Mouse (Mus musculus) hindbrain, embryonic 12.5 days (tissue): ENCODE measurements around the gene Atxn7l1. TPM values are rescaled to one million over a fixed set of nuclear protein-coding genes. Genes with fewer than 3 reads are reported as not detected.

Experiments used
- ATAC-seq: fragments of 200-750 bp; cut with Nextera tagmentation; 2 replicates; pipeline ENCODE4 v1.8.0; 2017; ENCODE audit warnings: moderate TSS enrichment; ENCODE audit not compliant: low FRiP score
- H3K27ac ChIP-seq: fragments of 300-500 bp; sonication (generic); 2 replicates; pipeline ENCODE4 v1.5.1; 2016; ENCODE audit warnings: mild to moderate bottlenecking
- H3K27me3 ChIP-seq: fragments of 300-500 bp; sonication (generic); 2 replicates; pipeline ENCODE4 v1.6.1; 2016; ENCODE audit warnings: mild to moderate bottlenecking
- H3K36me3 ChIP-seq: fragments of 300-500 bp; sonication (generic); 2 replicates; pipeline ENCODE4 v1.6.1; 2016; ENCODE audit warnings: mild to moderate bottlenecking
- H3K4me1 ChIP-seq: fragments of 300-500 bp; sonication (generic); 2 replicates; pipeline ENCODE4 v1.6.1; 2016
- H3K4me2 ChIP-seq: fragments of 300-500 bp; sonication (generic); replicated peaks from 2 replicates; pipeline ENCODE4 v1.6.1; 2016; ENCODE audit warnings: mild to moderate bottlenecking
- H3K4me3 ChIP-seq: fragments of 300-500 bp; sonication (generic); 2 replicates; pipeline ENCODE4 v1.5.1; 2016; ENCODE audit warnings: mild to moderate bottlenecking
- H3K9ac ChIP-seq: fragments of 300-500 bp; sonication (generic); 2 replicates; pipeline ENCODE4 v1.6.1; 2016; ENCODE audit warnings: mild to moderate bottlenecking, moderate library complexity
- H3K9me3 ChIP-seq: fragments of 300-500 bp; sonication (generic); replicated peaks from 2 replicates; pipeline ENCODE4 v1.6.1; 2016; ENCODE audit warnings: mild to moderate bottlenecking
- WGBS: fragments of 180-500 bp; shearing (Covaris S2); methylation state at CpG from one replicate; pipeline ENCODE4 v1.1.7; 2016; 5-methylcytosine and 5-hydroxymethylcytosine counted together
- polyA plus RNA-seq: library from polyadenylated mRNA; unstranded; fragments of >200 nt; fragmentation: Nextera tagmentation; extraction: Ambion mirVana; gene quantifications from 2 replicates; pipeline ENCODE4 v1.2.1, GENCODE M21; 2016

Gene Atxn7l1
- polyA plus RNA-seq, 1 experiment from 2014 or later: 18.4 TPM

DNA sequence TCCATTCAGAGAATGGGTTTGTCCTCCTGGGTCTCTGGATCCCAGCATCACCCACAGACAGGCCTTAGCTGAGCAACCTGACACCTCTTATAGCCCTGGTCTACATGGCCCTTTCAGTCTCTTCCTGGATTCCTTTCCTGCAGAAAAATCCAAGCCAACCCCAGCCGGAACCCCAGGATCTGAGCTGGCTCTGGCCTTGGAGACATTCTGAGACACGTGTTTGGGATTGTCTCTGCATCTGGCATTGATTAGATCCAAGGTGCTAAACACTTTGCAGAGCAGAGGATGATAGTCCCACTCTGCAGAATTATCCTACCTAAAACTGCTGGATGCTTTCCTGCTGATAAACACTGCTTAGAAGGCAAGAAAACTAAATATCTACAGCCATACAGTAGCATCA lies 141.3 kb downstream of the Atxn7l1 start:
- ATAC-seq: no peak
- Histone ChIP-seq H3K36me3 (no peaks in the 10 kb centered on the region), H3K9ac (no peak overlapping the region), H3K4me1 (peaks cover 26% of the 10 kb centered on the region), H3K27me3 (no peaks in the 10 kb centered on the region), H3K9me3 (no peaks in the 10 kb centered on the region), H3K4me2 (no peak overlapping the region), H3K4me3 (no peak overlapping the region), H3K27ac (no peak overlapping the region; the same call in 1 of the 2 replicates)
- 62% methylated on average over 2 of the region's 2 CpGs for WGBS

GRCm38 (mm10) chr12:33302070-33302469 lies 154.6 kb downstream of the Atxn7l1 start:
- Histone ChIP-seq H3K27me3 (peaks cover 8% of the 10 kb centered on the region; the same call in 1 of the 2 replicates), H3K4me2 (peak overlapping the region; percentile 57), H3K27ac (no peak overlapping the region; the same call in 1 of the 2 replicates), H3K4me3 (peak overlapping the region; percentile 27), H3K4me1 (peaks cover 17% of the 10 kb centered on the region), H3K36me3 (no peaks in the 10 kb centered on the region), H3K9ac (peak overlapping the region; percentile 43; the same call in 1 of the 2 replicates), H3K9me3 (no peaks in the 10 kb centered on the region)
- 1% methylated on average over 14 of the region's 14 CpGs for WGBS
- peak; percentile 73; the same call in 1 of the 2 replicates for ATAC-seq

DNA sequence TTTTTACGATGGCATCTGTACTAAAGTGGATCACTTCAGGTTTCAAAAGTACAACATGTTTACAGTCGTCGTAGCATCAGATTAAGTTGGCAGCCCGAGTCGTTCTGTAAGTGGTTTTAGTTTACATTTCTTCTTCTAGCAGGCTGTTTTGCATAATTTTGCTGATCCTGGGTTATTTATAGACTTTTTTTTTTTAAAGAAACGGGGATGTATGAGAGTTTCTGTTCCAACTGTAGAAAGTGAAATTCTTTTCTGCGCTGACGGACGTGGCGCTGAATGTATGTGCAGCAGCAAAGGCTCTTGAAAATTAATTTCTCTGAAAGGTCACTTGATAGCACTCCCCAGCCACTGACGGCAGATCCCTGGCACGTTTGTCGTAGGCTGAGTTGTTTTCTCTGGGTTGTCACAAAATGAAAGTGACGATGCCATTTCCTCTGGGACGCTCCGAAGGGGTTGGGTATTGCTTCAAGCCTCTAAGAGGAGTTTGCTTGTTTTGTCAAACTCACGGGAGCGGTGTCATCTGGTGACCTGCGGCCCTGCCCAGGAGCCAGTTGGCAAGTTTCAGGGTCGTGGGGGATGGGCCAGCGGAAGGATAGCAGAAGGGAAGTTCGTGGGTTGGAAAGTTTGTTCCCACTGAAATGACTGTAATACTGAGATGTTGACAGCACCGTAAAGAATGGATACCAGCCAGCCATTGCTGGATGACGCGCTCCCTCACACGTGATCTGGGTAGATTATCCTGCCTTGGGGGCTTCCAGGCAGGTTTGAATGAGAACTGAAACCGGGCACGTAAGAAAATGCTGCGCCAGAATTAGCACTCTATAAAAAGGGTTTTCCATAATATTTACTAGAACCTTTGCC lies 155.3 kb downstream of the Atxn7l1 start:
- Histone ChIP-seq H3K9me3 (no peaks in the 10 kb centered on the region), H3K27me3 (peaks cover 8% of the 10 kb centered on the region; the same call in 1 of the 2 replicates), H3K27ac (no peak overlapping the region), H3K9ac (peak overlapping the region; percentile 43; the same call in 1 of the 2 replicates), H3K4me2 (peak overlapping the region; percentile 57), H3K4me3 (peak overlapping the region; percentile 27), H3K36me3 (no peaks in the 10 kb centered on the region), H3K4me1 (peaks cover 17% of the 10 kb centered on the region)
- peak; percentile 77 for ATAC-seq
- WGBS: under 1% methylated on average over 29 of the region's 29 CpGs

DNA sequence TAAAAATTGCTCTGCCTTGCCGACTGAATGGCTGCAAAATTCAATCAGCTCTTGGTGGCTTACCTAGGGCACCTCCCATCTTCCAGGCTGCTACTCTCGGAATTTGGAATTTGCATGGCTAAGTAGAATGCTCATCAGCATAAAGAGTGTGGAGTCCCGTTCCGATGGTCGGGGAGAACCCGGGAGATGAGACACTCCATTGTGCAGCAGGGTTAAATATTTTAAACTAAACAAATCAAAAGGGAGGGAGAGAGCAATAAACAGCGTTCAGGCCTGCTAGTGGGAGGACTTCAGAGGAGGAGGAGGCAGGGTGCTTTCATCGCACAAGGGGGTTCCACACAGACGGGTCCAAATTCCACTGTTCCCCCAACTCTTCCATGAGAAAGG lies 155.9 kb downstream of the Atxn7l1 start:
- Histone ChIP-seq H3K4me3 (peak overlapping the region; percentile 27; the same call in 1 of the 2 replicates), H3K27me3 (peaks cover 8% of the 10 kb centered on the region; the same call in 1 of the 2 replicates), H3K9me3 (no peaks in the 10 kb centered on the region), H3K9ac (no peak overlapping the region), H3K36me3 (no peaks in the 10 kb centered on the region), H3K27ac (no peak overlapping the region), H3K4me1 (peaks cover 17% of the 10 kb centered on the region), H3K4me2 (peak overlapping the region; percentile 57)
- WGBS: 1% methylated on average over 9 of the region's 9 CpGs
- peak; percentile 54 for ATAC-seq

GRCm38 (mm10) chr12:33305106-33305505 lies 157.6 kb downstream of the Atxn7l1 start:
- Histone ChIP-seq H3K36me3 (no peaks in the 10 kb centered on the region), H3K4me3 (no peak overlapping the region), H3K27ac (no peak overlapping the region), H3K27me3 (peaks cover 8% of the 10 kb centered on the region; the same call in 1 of the 2 replicates), H3K4me1 (peaks cover 17% of the 10 kb centered on the region), H3K9me3 (no peaks in the 10 kb centered on the region), H3K9ac (no peak overlapping the region), H3K4me2 (no peak overlapping the region)
- ATAC-seq: no peak
- 95% methylated on average over 9 of the region's 9 CpGs for WGBS

GRCm38 (mm10) chr12:33306476-33306875 lies 159.0 kb downstream of the Atxn7l1 start:
- Histone ChIP-seq H3K36me3 (no peaks in the 10 kb centered on the region), H3K9me3 (no peaks in the 10 kb centered on the region), H3K27me3 (peaks cover 4% of the 10 kb centered on the region; the same call in 1 of the 2 replicates), H3K4me3 (no peak overlapping the region), H3K27ac (no peak overlapping the region), H3K9ac (no peak overlapping the region), H3K4me2 (no peak overlapping the region), H3K4me1 (peaks cover 16% of the 10 kb centered on the region)
- ATAC-seq: no peak
- 87% methylated on average over 3 of the region's 5 CpGs for WGBS

GRCm38 (mm10) chr12:33308668-33309067 lies 161.2 kb downstream of the Atxn7l1 start:
- H3K27ac ChIP-seq: no peak overlapping the region
- no peak overlapping the region for H3K9ac ChIP-seq
- no peak overlapping the region for H3K4me2 ChIP-seq
- H3K4me1 ChIP-seq: peaks cover 8% of the 10 kb centered on the region
- no peak overlapping the region for H3K4me3 ChIP-seq
- 90% methylated on average over 7 of the region's 7 CpGs for WGBS
- H3K9me3 ChIP-seq: no peaks in the 10 kb centered on the region
- H3K36me3 ChIP-seq: no peaks in the 10 kb centered on the region
- H3K27me3 ChIP-seq: peaks cover 3% of the 10 kb centered on the region; the same call in 1 of the 2 replicates
- no peak for ATAC-seq

GRCm38 (mm10) chr12:33313828-33314671 lies 166.6 kb downstream of the Atxn7l1 start:
- Histone ChIP-seq H3K36me3 (no peaks in the 10 kb centered on the region), H3K9ac (peak overlapping the region; percentile 28; the same call in 1 of the 2 replicates), H3K4me1 (peaks cover 11% of the 10 kb centered on the region), H3K27me3 (no peaks in the 10 kb centered on the region), H3K4me2 (peak overlapping the region; percentile 15; the same call in 1 of the 2 replicates), H3K4me3 (no peak overlapping the region), H3K9me3 (no peaks in the 10 kb centered on the region), H3K27ac (no peak overlapping the region)
- ATAC-seq: no peak
- WGBS: 33% methylated on average over 14 of the region's 14 CpGs

DNA sequence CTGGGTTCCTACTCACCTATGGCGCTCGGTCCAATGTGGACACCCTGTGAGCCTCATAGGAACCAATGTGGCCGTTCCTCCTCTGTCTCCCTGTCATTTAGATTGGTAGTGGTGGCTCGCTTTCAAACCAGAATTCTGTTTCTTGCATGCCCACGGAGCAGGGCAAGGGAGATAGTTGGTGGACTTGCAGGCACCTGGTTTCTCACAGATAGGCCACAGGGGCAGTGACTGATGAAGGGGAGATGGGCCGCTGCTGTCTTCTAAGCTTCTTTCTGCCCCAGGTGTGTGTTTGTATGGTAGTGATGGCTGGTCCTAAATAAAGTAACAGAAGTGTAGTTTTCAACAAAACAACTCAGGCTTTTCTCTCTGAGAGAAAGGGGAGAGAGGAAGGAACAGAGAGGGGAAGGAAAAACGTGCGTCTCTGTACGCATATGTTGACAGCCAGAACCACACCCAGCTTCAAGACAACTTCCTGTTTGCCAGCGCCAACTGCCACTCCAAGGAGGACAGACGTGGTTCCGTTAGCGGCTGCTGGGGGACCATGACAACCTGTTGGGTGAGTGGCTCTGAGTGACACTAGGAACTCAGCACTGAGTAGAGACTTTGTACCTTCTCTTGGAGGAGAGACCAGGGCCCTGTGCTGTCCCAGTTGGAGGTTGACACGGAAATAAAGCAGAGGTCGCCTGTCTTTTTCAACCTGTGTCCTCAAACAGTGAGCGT lies 167.6 kb downstream of the Atxn7l1 start:
- Histone ChIP-seq H3K27ac (no peak overlapping the region), H3K4me1 (peaks cover 11% of the 10 kb centered on the region), H3K9ac (no peak overlapping the region), H3K4me2 (no peak overlapping the region), H3K36me3 (no peaks in the 10 kb centered on the region), H3K9me3 (no peaks in the 10 kb centered on the region), H3K4me3 (no peak overlapping the region), H3K27me3 (no peaks in the 10 kb centered on the region)
- WGBS: 81% methylated on average over 16 of the region's 16 CpGs
- no peak for ATAC-seq

DNA sequence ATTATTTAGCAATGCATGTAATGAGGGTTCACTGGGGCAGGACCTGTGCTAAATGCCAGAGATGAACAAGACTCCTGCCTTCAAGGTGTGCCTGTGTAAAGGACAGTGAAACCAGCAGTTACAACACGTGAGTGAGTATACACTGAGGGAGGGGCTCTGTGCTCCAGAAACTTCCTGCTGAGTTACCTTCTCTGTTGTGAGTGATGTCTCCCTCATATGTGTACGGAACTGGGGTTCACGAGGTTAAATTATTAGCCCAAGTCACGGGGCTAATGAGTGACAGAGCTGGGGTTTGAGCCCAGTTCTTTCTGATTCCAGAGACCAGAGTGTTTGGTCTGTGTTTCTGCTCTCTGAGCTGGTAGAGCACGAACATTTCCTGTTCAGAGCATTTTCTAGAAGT lies 168.3 kb downstream of the Atxn7l1 start:
- WGBS: 66% methylated on average over 5 of the region's 5 CpGs
- ATAC-seq: no peak
- H3K9me3 ChIP-seq: no peaks in the 10 kb centered on the region
- H3K9ac ChIP-seq: no peak overlapping the region
- H3K4me3 ChIP-seq: no peak overlapping the region
- no peaks in the 10 kb centered on the region for H3K27me3 ChIP-seq
- no peaks in the 10 kb centered on the region for H3K36me3 ChIP-seq
- no peak overlapping the region for H3K27ac ChIP-seq
- peaks cover 11% of the 10 kb centered on the region for H3K4me1 ChIP-seq
- no peak overlapping the region for H3K4me2 ChIP-seq

DNA sequence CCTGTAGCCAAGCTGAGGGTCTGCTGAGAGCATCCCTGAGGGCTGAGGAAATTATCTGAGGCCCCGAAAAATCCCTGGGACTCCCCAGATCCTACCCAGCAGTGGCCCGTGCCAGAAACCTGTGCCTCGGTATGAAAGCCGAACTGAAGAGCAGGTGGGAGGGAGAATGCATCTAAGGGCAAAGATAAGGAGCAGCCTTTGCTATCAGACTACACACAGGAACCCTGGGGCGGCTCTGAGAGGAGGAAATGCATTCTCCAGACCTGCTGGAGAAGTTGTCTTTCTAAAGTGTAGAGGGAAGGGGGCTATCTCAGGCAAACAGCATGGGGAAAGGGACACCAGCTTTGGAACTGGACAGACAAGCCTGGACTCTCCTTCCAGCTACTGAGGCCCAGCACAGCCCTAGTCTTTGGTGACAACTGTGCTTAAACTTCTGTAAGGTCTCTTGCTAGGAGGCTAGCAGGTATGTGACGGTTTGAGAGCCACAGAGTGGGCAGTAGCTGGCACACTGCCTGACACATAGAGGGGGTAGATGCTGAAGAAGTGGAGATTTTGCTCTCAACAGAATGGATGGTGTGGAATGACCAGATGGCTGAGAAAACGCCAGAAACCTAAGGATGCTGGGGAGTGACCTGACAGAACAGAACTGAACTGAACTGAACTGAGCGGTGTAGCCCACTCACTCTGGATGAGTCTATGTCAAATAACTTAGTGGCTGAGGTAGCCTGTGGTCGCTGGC lies 170.5 kb downstream of the Atxn7l1 start:
- H3K27ac ChIP-seq: no peak overlapping the region
- H3K9me3 ChIP-seq: no peaks in the 10 kb centered on the region
- no peak overlapping the region for H3K4me3 ChIP-seq
- no peak overlapping the region for H3K9ac ChIP-seq
- no peaks in the 10 kb centered on the region for H3K27me3 ChIP-seq
- no peak for ATAC-seq
- no peak overlapping the region for H3K4me2 ChIP-seq
- 83% methylated on average over 9 of the region's 9 CpGs for WGBS
- H3K4me1 ChIP-seq: peaks cover 11% of the 10 kb centered on the region
- H3K36me3 ChIP-seq: no peaks in the 10 kb centered on the region
